Mouse (Mus musculus): ENCODE results near the gene Nhlh2.

- no peak for TF ChIP-seq CTCF (IDR thresholded peaks at IDR 0.05; ENCODE audit: extremely low read depth, insufficient read depth, insufficient read length, insufficient replicate concordance)
- TF ChIP-seq POLR2A (IDR thresholded peaks at IDR 0.05; ENCODE audit: low read depth, low read length) = no peak
Measured at GRCm38 (mm10) chr3:101990995-101991516, 18.8 kb upstream of the Nhlh2 start.
